Mouse (Mus musculus) stomach, embryonic 16.5 days (tissue): ENCODE results near the gene Vegfd. TPM values are rescaled to one million over a fixed set of nuclear protein-coding genes. Genes with fewer than 3 reads are reported as not detected.
A peak's percentile ranks its signal among the peaks of the same experiment; 100 is the strongest.

Experiments
- ATAC-seq: fragments of 200-750 bp; cut with Nextera tagmentation; 2 replicates; pipeline ENCODE4 v1.8.0; 2017; ENCODE audit warnings: moderate number of reproducible peaks, moderate TSS enrichment; ENCODE audit not compliant: insufficient read depth, low FRiP score
- H3K27ac ChIP-seq: fragments of 300-500 bp; sonication (generic); 2 replicates; pipeline ENCODE4 v1.5.1; 2014; ENCODE audit warnings: low read length
- H3K27me3 ChIP-seq: fragments of 300-500 bp; sonication (generic); 2 replicates; pipeline ENCODE4 v1.6.1; 2014; ENCODE audit warnings: low read length, control low read depth, mixed read lengths; ENCODE audit not compliant: control insufficient read depth, insufficient read depth
- H3K36me3 ChIP-seq: fragments of 300-500 bp; sonication (generic); 2 replicates; pipeline ENCODE4 v1.6.1; 2014; ENCODE audit warnings: low read length; ENCODE audit not compliant: control insufficient read depth, insufficient read depth
- H3K4me1 ChIP-seq: fragments of 300-500 bp; sonication (generic); 2 replicates; pipeline ENCODE4 v1.6.1; 2014; ENCODE audit warnings: low read length, control low read depth, mixed read lengths; ENCODE audit not compliant: control insufficient read depth, insufficient read depth
- H3K4me2 ChIP-seq: fragments of 300-500 bp; sonication (generic); 2 replicates; pipeline ENCODE4 v1.6.1; 2014; ENCODE audit warnings: low read depth, low read length, mixed read lengths
- H3K4me3 ChIP-seq: fragments of 300-500 bp; sonication (generic); replicated peaks from 2 replicates; pipeline ENCODE4 v1.5.1; 2014; ENCODE audit warnings: mild to moderate bottlenecking, low read length
- H3K9ac ChIP-seq: fragments of 300-500 bp; sonication (generic); 2 replicates; pipeline ENCODE4 v1.6.1; 2014; ENCODE audit warnings: low read length
- H3K9me3 ChIP-seq: fragments of 300-500 bp; sonication (generic); replicated peaks from 2 replicates; pipeline ENCODE4 v1.6.1; 2016; ENCODE audit warnings: low read length, control low read depth; ENCODE audit not compliant: control insufficient read depth
- WGBS: fragments of 180-500 bp; shearing (Covaris S2); extraction: QIAGEN DNeasy Blood & Tissue Kit; methylation state at CpG from one replicate; pipeline ENCODE4 v1.1.7; 2014; 5-methylcytosine and 5-hydroxymethylcytosine counted together
- polyA plus RNA-seq: library from polyadenylated mRNA; unstranded; fragments of >200 nt; fragmentation: Nextera tagmentation; extraction: Ambion mirVana; gene quantifications from 2 replicates; pipeline ENCODE4 v1.2.1, GENCODE M21; 2015

Vegfd gene
- polyA plus RNA-seq, 1 experiment from 2014 or later = 9.9 TPM

- no peaks in the 10 kb centered on the region for H3K36me3 ChIP-seq
- no peaks in the 10 kb centered on the region for H3K9me3 ChIP-seq
- H3K4me2 ChIP-seq = no peak overlapping the region
- H3K9ac ChIP-seq = no peak overlapping the region
- H3K4me1 ChIP-seq = no peaks in the 10 kb centered on the region
- H3K27me3 ChIP-seq = no peaks in the 10 kb centered on the region
- H3K4me3 ChIP-seq = no peak overlapping the region
- H3K27ac ChIP-seq = no peak overlapping the region
- 60% methylated on average over 5 of the region's 5 CpGs for WGBS
- ATAC-seq = no peak
Measured at GRCm38 (mm10) chrX:164374586-164374985, 1.4 kb downstream of the Vegfd start.

GRCm38 (mm10) chrX:164379721-164380120, 6.5 kb downstream of the Vegfd start:
- Histone ChIP-seq H3K9ac (no peak overlapping the region), H3K9me3 (no peaks in the 10 kb centered on the region), H3K4me3 (no peak overlapping the region), H3K4me1 (no peaks in the 10 kb centered on the region), H3K4me2 (no peak overlapping the region), H3K36me3 (no peaks in the 10 kb centered on the region), H3K27me3 (no peaks in the 10 kb centered on the region; the same call in 1 of the 2 replicates), H3K27ac (no peak overlapping the region)
- ATAC-seq = no peak
- WGBS = 56% methylated on average over 4 of the region's 4 CpGs

- no peaks in the 10 kb centered on the region for H3K36me3 ChIP-seq
- no peaks in the 10 kb centered on the region for H3K4me1 ChIP-seq
- no peaks in the 10 kb centered on the region; the same call in 1 of the 2 replicates for H3K27me3 ChIP-seq
- H3K4me2 ChIP-seq = peak overlapping the region; percentile 54
- H3K27ac ChIP-seq = no peak overlapping the region
- no peaks in the 10 kb centered on the region for H3K9me3 ChIP-seq
- peak; percentile 97 for ATAC-seq
- peak overlapping the region; percentile 34 for H3K4me3 ChIP-seq
- 18% methylated on average over 24 of the region's 33 CpGs for WGBS
- peak overlapping the region; percentile 19; the same call in 1 of the 2 replicates for H3K9ac ChIP-seq
Measured at GRCm38 (mm10) chrX:164381618-164382408, 8.6 kb downstream of the Vegfd start.

GRCm38 (mm10) chrX:164394091-164394490, 20.9 kb downstream of the Vegfd start:
- H3K27ac ChIP-seq = no peak overlapping the region

GRCm38 (mm10) chrX:164398456-164398855, 25.3 kb downstream of the Vegfd start:
- no peaks in the 10 kb centered on the region for H3K27me3 ChIP-seq
- 57% methylated on average over 3 of the region's 3 CpGs for WGBS
- peak; percentile 47; the same call in 1 of the 2 replicates for ATAC-seq
- H3K4me1 ChIP-seq = no peaks in the 10 kb centered on the region
- no peaks in the 10 kb centered on the region for H3K9me3 ChIP-seq
- H3K4me3 ChIP-seq = no peak overlapping the region
- H3K9ac ChIP-seq = no peak overlapping the region
- H3K36me3 ChIP-seq = no peaks in the 10 kb centered on the region
- no peak overlapping the region for H3K4me2 ChIP-seq
- H3K27ac ChIP-seq = no peak overlapping the region

More at GRCm38 (mm10) chrX:164394091-164394490, 20.9 kb downstream of the Vegfd start:
- peaks cover 3% of the 10 kb centered on the region; the same call in 1 of the 2 replicates for H3K27me3 ChIP-seq
- H3K9me3 ChIP-seq = no peaks in the 10 kb centered on the region
- H3K4me1 ChIP-seq = no peaks in the 10 kb centered on the region
- no peak for ATAC-seq
- no peaks in the 10 kb centered on the region for H3K36me3 ChIP-seq
- no peak overlapping the region for H3K4me2 ChIP-seq
- 73% methylated on average over 4 of the region's 4 CpGs for WGBS
- no peak overlapping the region for H3K4me3 ChIP-seq
- no peak overlapping the region for H3K9ac ChIP-seq

- Histone ChIP-seq H3K4me2 (no peak overlapping the region), H3K4me1 (no peaks in the 10 kb centered on the region), H3K4me3 (no peak overlapping the region), H3K9me3 (no peaks in the 10 kb centered on the region), H3K27me3 (no peaks in the 10 kb centered on the region), H3K27ac (no peak overlapping the region), H3K36me3 (no peaks in the 10 kb centered on the region), H3K9ac (no peak overlapping the region)
- no peak for ATAC-seq
Measured at GRCm38 (mm10) chrX:164405080-164405649, 32.0 kb downstream of the Vegfd start.

- Histone ChIP-seq H3K27ac (no peak overlapping the region), H3K4me3 (no peak overlapping the region), H3K4me1 (no peaks in the 10 kb centered on the region), H3K9me3 (no peaks in the 10 kb centered on the region), H3K9ac (no peak overlapping the region), H3K36me3 (no peaks in the 10 kb centered on the region), H3K27me3 (no peaks in the 10 kb centered on the region), H3K4me2 (no peak overlapping the region)
- ATAC-seq = no peak
- WGBS = 70% methylated on average over 9 of the region's 9 CpGs
Measured at GRCm38 (mm10) chrX:164406133-164407022, 33.2 kb downstream of the Vegfd start.

- ATAC-seq = no peak
- 71% methylated on average over 3 of the region's 3 CpGs for WGBS
- no peaks in the 10 kb centered on the region for H3K36me3 ChIP-seq
- H3K9ac ChIP-seq = no peak overlapping the region
- no peak overlapping the region for H3K4me2 ChIP-seq
- no peak overlapping the region for H3K4me3 ChIP-seq
- no peaks in the 10 kb centered on the region for H3K4me1 ChIP-seq
- no peak overlapping the region for H3K27ac ChIP-seq
- no peaks in the 10 kb centered on the region for H3K9me3 ChIP-seq
- no peaks in the 10 kb centered on the region for H3K27me3 ChIP-seq
Measured at GRCm38 (mm10) chrX:164408301-164408927, 35.2 kb downstream of the Vegfd start.
